Mouse (Mus musculus) CD4-positive naive resting alpha-beta T cell, adult 76 days (primary cell): Measurements from ENCODE around the gene Kcnj3. TPM values are rescaled to one million over a fixed set of nuclear protein-coding genes. Genes with fewer than 3 reads are reported as not detected.

Experiments
- total RNA-seq: library from RNA; stranded (reverse); gene quantifications from one replicate; pipeline ENCODE4 v1.2.4, GENCODE M21; 2023

Kcnj3 gene
- not detected for total RNA-seq

DNA sequence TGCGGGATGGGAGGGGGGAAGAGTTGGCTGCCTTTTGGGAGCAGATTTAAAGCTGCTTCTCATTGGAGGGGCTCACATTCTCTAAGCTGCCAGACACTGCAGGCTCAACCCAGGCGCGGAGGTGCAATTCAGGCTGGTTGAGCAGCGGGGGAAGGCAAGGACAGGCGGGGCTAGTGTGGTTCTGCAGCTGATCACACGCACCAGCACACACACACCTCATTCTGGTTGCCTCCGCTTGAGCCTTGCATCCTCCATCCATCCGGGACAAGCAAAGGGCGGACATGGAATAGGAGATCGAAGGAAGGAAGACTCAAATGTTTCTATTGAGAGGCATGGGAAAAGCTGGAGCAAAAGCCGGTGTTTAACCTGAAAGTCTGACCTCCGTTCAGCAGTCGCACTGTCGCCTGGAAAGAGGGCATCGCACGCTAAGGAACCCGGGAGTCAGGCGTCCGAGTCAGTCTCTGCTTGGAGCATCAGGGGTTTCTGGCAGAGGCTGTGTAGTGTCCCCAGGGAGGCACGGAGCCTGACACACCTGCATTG lies at the start of gene Kcnj3:
TSS of gene Kcnj3 (plus strand) at position 250 of the 540 bp plus-strand sequence.

